Mouse (Mus musculus) layer of hippocampus, adult 9-11 months (tissue): ENCODE measurements around the gene Siva1.

Source experiments
- DNase-seq: peaks from one replicate; pipeline ENCODE4 v3.0.0; 2022

Siva1 gene

GRCm38 (mm10) chr12:112683351-112683750 lies 38.9 kb downstream of the Siva1 start:
- DNase-seq: no peak

GRCm38 (mm10) chr12:112688458-112688857 lies 44.0 kb downstream of the Siva1 start:
- DNase-seq: no peak

GRCm38 (mm10) chr12:112693185-112694126 lies 49.0 kb downstream of the Siva1 start:
- peak; percentile 94 for DNase-seq

- DNase-seq: no peak
These were observed 49.6 kb downstream of the Siva1 start for GRCm38 (mm10) chr12:112694127-112694475.

- DNase-seq: no peak
These were observed 52.4 kb downstream of the Siva1 start for GRCm38 (mm10) chr12:112696806-112697425.
